Comparison of ENCODE assay signal across 12 mouse cellular contexts in genomic region chr2:85138143-85138542, GRCm38 (mm10). TPM values are rescaled to one million over a fixed set of nuclear protein-coding genes. Genes with fewer than 3 reads are reported as not detected.
DNase-seq lines count a peak whose midpoint lies in the region; ATAC-seq and TF ChIP-seq lines count a peak whose summit lies in the region.
"Had no signal": no experiment of that assay in that cellular context is flagged by ENCODE, and none has a peak within 500 bp of the region (broad histone marks: within the 10 kb centered on the region; RNA-seq: fewer than 3 reads in every experiment).

No protein-coding gene starts in this region.

- peaks cover 11% of the 10 kb centered on the region for H3K4me1 ChIP-seq in forebrain, embryonic 10.5 days
- H3K4me1 ChIP-seq in forebrain, embryonic 16.5 days (replicated peaks; ENCODE audit: control insufficient read depth, insufficient read depth, low read length) = no peaks in the 10 kb centered on the region
- H3K4me1 ChIP-seq in intestine, embryonic 14.5 days (replicated peaks; ENCODE audit: control insufficient read depth, insufficient read depth, low read length) = no peaks in the 10 kb centered on the region
- no peaks in the 10 kb centered on the region; the same call in 1 of the 2 replicates for H3K4me1 ChIP-seq in intestine, embryonic 15.5 days (replicated peaks)
- no peaks in the 10 kb centered on the region for H3K4me1 ChIP-seq in lung, embryonic 16.5 days (replicated peaks; ENCODE audit: control insufficient read depth, insufficient read depth, low read length)
- H3K4me1 ChIP-seq in small intestine, adult 2 months (ENCODE audit: control insufficient read depth, insufficient read depth, insufficient read length, low read length) = no peaks in the 10 kb centered on the region

- 39% methylated on average over 2 of the region's 2 CpGs for WGBS in forebrain, embryonic 10.5 days
- WGBS in forebrain, embryonic 16.5 days = 27% methylated on average over 2 of the region's 2 CpGs
- 33% methylated on average over 2 of the region's 2 CpGs for WGBS in intestine, embryonic 14.5 days
- 39% methylated on average over 2 of the region's 2 CpGs for WGBS in intestine, embryonic 15.5 days
- 13% methylated on average over 2 of the region's 2 CpGs for WGBS in lung, embryonic 16.5 days
- 34% methylated on average over 2 of the region's 2 CpGs for WGBS in small intestine, adult 2 months

- peak overlapping the region; percentile 30 for H3K4me3 ChIP-seq in forebrain, embryonic 10.5 days
- no peak overlapping the region for H3K4me3 ChIP-seq in forebrain, embryonic 16.5 days (replicated peaks; ENCODE audit: low read length)
- peak overlapping the region; percentile 10; the same call in 1 of the 2 replicates for H3K4me3 ChIP-seq in intestine, embryonic 14.5 days (ENCODE audit: low read depth, low read length)
- no peak overlapping the region; the same call in 1 of the 2 replicates for H3K4me3 ChIP-seq in intestine, embryonic 15.5 days (replicated peaks)
- peak overlapping the region; percentile 46 for H3K4me3 ChIP-seq in lung, embryonic 16.5 days (ENCODE audit: low read length)
- H3K4me3 ChIP-seq in small intestine, adult 2 months (ENCODE audit: low read depth, low read length) = no peak overlapping the region

- 0 out of 2 replicates have a peak overlapping the region, but pooled peaks have one; percentile 5 for H3K27ac ChIP-seq in forebrain, embryonic 10.5 days
- H3K27ac ChIP-seq in forebrain, embryonic 16.5 days (ENCODE audit: low read length) = no peak overlapping the region
- no peak overlapping the region for H3K27ac ChIP-seq in intestine, embryonic 14.5 days (ENCODE audit: low read depth)
- H3K27ac ChIP-seq in intestine, embryonic 15.5 days = no peak overlapping the region
- peak overlapping the region; percentile 73 for H3K27ac ChIP-seq in lung, embryonic 16.5 days (ENCODE audit: low read length)
- peak overlapping the region; percentile 31; the same call in 1 of the 2 replicates for H3K27ac ChIP-seq in small intestine, adult 2 months (ENCODE audit: insufficient read depth, low read depth, low read length)

- no peak for ATAC-seq in forebrain, embryonic 16.5 days
- ATAC-seq in intestine, embryonic 14.5 days (replicated peaks; ENCODE audit: low FRiP score, low TSS enrichment, low read depth) = no peak
- no peak for ATAC-seq in intestine, embryonic 15.5 days
- ATAC-seq in lung, embryonic 16.5 days (ENCODE audit: low read depth) = no peak
- no peak for ATAC-seq in monocyte, adult 5-6 weeks (replicated peaks; ENCODE audit: insufficient number of reproducible peaks, low FRiP score, low TSS enrichment, poor library complexity, severe bottlenecking)

- H3K27me3 ChIP-seq in forebrain, embryonic 10.5 days (ENCODE audit: poor library complexity, severe bottlenecking) = peaks cover 18% of the 10 kb centered on the region; the same call in 1 of the 2 replicates
- no peaks in the 10 kb centered on the region for H3K27me3 ChIP-seq in forebrain, embryonic 16.5 days (replicated peaks; ENCODE audit: control insufficient read depth, insufficient read depth, low read length)
- H3K27me3 ChIP-seq in intestine, embryonic 14.5 days (replicated peaks; ENCODE audit: control insufficient read depth, insufficient read depth, low read length) = no peaks in the 10 kb centered on the region
- no peaks in the 10 kb centered on the region for H3K27me3 ChIP-seq in intestine, embryonic 15.5 days (replicated peaks)
- no peaks in the 10 kb centered on the region for H3K27me3 ChIP-seq in lung, embryonic 16.5 days (ENCODE audit: control insufficient read depth, insufficient read depth, low read depth, low read length)
- no peaks in the 10 kb centered on the region for H3K27me3 ChIP-seq in small intestine, adult 2 months (ENCODE audit: control insufficient read depth, insufficient read depth, low read length)

- H3K9ac ChIP-seq in forebrain, embryonic 16.5 days (replicated peaks; ENCODE audit: low read depth, low read length) = no peak overlapping the region
- peak overlapping the region; percentile 32 for H3K9ac ChIP-seq in intestine, embryonic 14.5 days (ENCODE audit: low read length)
- H3K9ac ChIP-seq in intestine, embryonic 15.5 days = no peak overlapping the region
- H3K9ac ChIP-seq in lung, embryonic 16.5 days (ENCODE audit: low read length) = peak overlapping the region; percentile 65

- no peak for TF ChIP-seq CTCF in small intestine, adult 2 months (IDR thresholded peaks at IDR 0.05; ENCODE audit: extremely low read depth, insufficient read length, insufficient replicate concordance, low read depth, low read length)

- no peaks in the 10 kb centered on the region for H3K9me3 ChIP-seq in forebrain, embryonic 10.5 days
- no peaks in the 10 kb centered on the region for H3K9me3 ChIP-seq in forebrain, embryonic 16.5 days (ENCODE audit: control insufficient read depth, low read length)
- no peaks in the 10 kb centered on the region for H3K9me3 ChIP-seq in intestine, embryonic 14.5 days (ENCODE audit: control insufficient read depth, low read length)
- no peaks in the 10 kb centered on the region for H3K9me3 ChIP-seq in intestine, embryonic 15.5 days
- H3K9me3 ChIP-seq in lung, embryonic 16.5 days (ENCODE audit: control insufficient read depth, low read length) = no peaks in the 10 kb centered on the region

- H3K4me2 ChIP-seq in forebrain, embryonic 16.5 days (ENCODE audit: low read length) = no peak overlapping the region
- no peak overlapping the region for H3K4me2 ChIP-seq in intestine, embryonic 14.5 days (ENCODE audit: low read length)
- H3K4me2 ChIP-seq in intestine, embryonic 15.5 days (replicated peaks) = no peak overlapping the region
- no peak overlapping the region for H3K4me2 ChIP-seq in lung, embryonic 16.5 days (ENCODE audit: low read depth, low read length)

- TF ChIP-seq POLR2A in small intestine, adult 2 months (IDR thresholded peaks at IDR 0.05; ENCODE audit: low read depth, low read length) = no peak

- H3K36me3 ChIP-seq in forebrain, embryonic 10.5 days (replicated peaks) = no peaks in the 10 kb centered on the region
- H3K36me3 ChIP-seq in forebrain, embryonic 16.5 days (ENCODE audit: control insufficient read depth, insufficient read depth) = no peaks in the 10 kb centered on the region
- no peaks in the 10 kb centered on the region for H3K36me3 ChIP-seq in intestine, embryonic 14.5 days (ENCODE audit: control insufficient read depth, insufficient read depth, low read length)
- H3K36me3 ChIP-seq in intestine, embryonic 15.5 days = no peaks in the 10 kb centered on the region
- H3K36me3 ChIP-seq in lung, embryonic 16.5 days (ENCODE audit: control insufficient read depth, insufficient read depth, low read length) = no peaks in the 10 kb centered on the region
- no peaks in the 10 kb centered on the region for H3K36me3 ChIP-seq in small intestine, adult 2 months (ENCODE audit: control insufficient read depth, insufficient read depth, low read length)

- DNase-seq in forebrain, embryonic 10.5 days (ENCODE audit: extremely low spot score, low spot score) = no peak
- no peak for DNase-seq in intestine, embryonic 14.5 days (ENCODE audit: low spot score)
- DNase-seq in lung, postnatal 14 days = no peak
- DNase-seq: cerebellum, adult 9-11 months; kidney, adult 9 months; spleen, adult 18-20 months; thymus, postnatal 25 days had no signal

RNA-seq across cellular contexts. Expression of gene Aplnr, which starts 2.1 kb away (rescaled TPM):
- polyA plus RNA-seq in forebrain, embryonic 10.5 days (2016; fragmentation: Nextera tagmentation; extraction: Ambion mirVana) = 37.6 and 38.8 TPM in 2 replicates
- 20.7 and 34.3 TPM in 2 replicates for polyA plus RNA-seq in forebrain, embryonic 16.5 days (2015; fragmentation: Nextera tagmentation; extraction: Ambion mirVana)
- 53.6 and 54.3 TPM in 2 replicates for polyA plus RNA-seq in intestine, embryonic 14.5 days (2014; fragmentation: Nextera tagmentation; extraction: Ambion mirVana)
- polyA plus RNA-seq in intestine, embryonic 15.5 days (2015; fragmentation: Nextera tagmentation; extraction: Ambion mirVana) = 59.6 and 64.8 TPM in 2 replicates
- 172 and 194 TPM in 2 replicates for polyA plus RNA-seq in lung, embryonic 16.5 days (2015; fragmentation: Nextera tagmentation; extraction: Ambion mirVana)
- polyA plus RNA-seq in small intestine, adult 2 months (2012; rRNA removed) = 2.7 and 4.7 TPM in 2 replicates
- not detected in 3 replicates for total RNA-seq in monocyte, adult 5-6 weeks (2017)

RNA-seq across cellular contexts. Expression of gene Lrrc55, which starts 58.9 kb away (rescaled TPM):
- 0.30 and 0.47 TPM in 2 replicates for polyA plus RNA-seq in forebrain, embryonic 10.5 days (2016; fragmentation: Nextera tagmentation; extraction: Ambion mirVana)
- 12.3 and 14.9 TPM in 2 replicates for polyA plus RNA-seq in forebrain, embryonic 16.5 days (2015; fragmentation: Nextera tagmentation; extraction: Ambion mirVana)
- polyA plus RNA-seq in intestine, embryonic 14.5 days (2014; fragmentation: Nextera tagmentation; extraction: Ambion mirVana) = 5.2 and 5.4 TPM in 2 replicates
- 4.2 and 4.4 TPM in 2 replicates for polyA plus RNA-seq in intestine, embryonic 15.5 days (2015; fragmentation: Nextera tagmentation; extraction: Ambion mirVana)
- polyA plus RNA-seq in lung, embryonic 16.5 days (2015; fragmentation: Nextera tagmentation; extraction: Ambion mirVana) = 0.20 and 0.29 TPM in 2 replicates
- 0.84 and 1.5 TPM in 2 replicates for polyA plus RNA-seq in small intestine, adult 2 months (2012; rRNA removed)
- 0.10 TPM in 1 of 3 replicates, not detected in the others for total RNA-seq in monocyte, adult 5-6 weeks (2017)

Comparison
In these comparisons a context has a peak if more than half of its experiments do, and no peak if none do; other contexts are left out.
1. H3K27ac ChIP-seq: peak in forebrain, embryonic 10.5 days (single experiment), lung, embryonic 16.5 days (single experiment) and small intestine, adult 2 months (single experiment); none in forebrain, embryonic 16.5 days (single experiment), intestine, embryonic 14.5 days (single experiment) and intestine, embryonic 15.5 days (single experiment).
2. H3K4me3 ChIP-seq: peak in forebrain, embryonic 10.5 days (single experiment), intestine, embryonic 14.5 days (single experiment) and lung, embryonic 16.5 days (single experiment); none in forebrain, embryonic 16.5 days (single experiment), intestine, embryonic 15.5 days (single experiment) and small intestine, adult 2 months (single experiment).
3. H3K9ac ChIP-seq: peak in intestine, embryonic 14.5 days (single experiment) and lung, embryonic 16.5 days (single experiment); none in forebrain, embryonic 16.5 days (single experiment) and intestine, embryonic 15.5 days (single experiment).